Mouse (Mus musculus) kidney, embryonic 16.5 days (tissue): ENCODE measurements around the gene Leng8. TPM values are rescaled to one million over a fixed set of nuclear protein-coding genes. Genes with fewer than 3 reads are reported as not detected.

Experiments used
- ATAC-seq: fragments of 200-750 bp; cut with Nextera tagmentation; 2 replicates; pipeline ENCODE4 v1.8.0; 2017; ENCODE audit warnings: moderate TSS enrichment; ENCODE audit not compliant: low FRiP score, low TSS enrichment
- H3K27ac ChIP-seq: fragments of 300-500 bp; sonication (generic); 2 replicates; pipeline ENCODE4 v1.5.1; 2014; ENCODE audit warnings: low read length
- H3K27me3 ChIP-seq: fragments of 300-500 bp; sonication (generic); 2 replicates; pipeline ENCODE4 v1.6.1; 2014; ENCODE audit warnings: low read length, control low read depth, mixed read lengths; ENCODE audit not compliant: insufficient read depth
- H3K36me3 ChIP-seq: fragments of 300-500 bp; sonication (generic); 2 replicates; pipeline ENCODE4 v1.6.1; 2014; ENCODE audit warnings: low read length, control low read depth, mixed read lengths; ENCODE audit not compliant: insufficient read depth
- H3K4me1 ChIP-seq: fragments of 300-500 bp; sonication (generic); 2 replicates; pipeline ENCODE4 v1.6.1; 2014; ENCODE audit warnings: low read length, control low read depth, mixed read lengths; ENCODE audit not compliant: insufficient read depth
- H3K4me2 ChIP-seq: fragments of 300-500 bp; sonication (generic); replicated peaks from 2 replicates; pipeline ENCODE4 v1.6.1; 2014; ENCODE audit warnings: low read depth, low read length
- H3K4me3 ChIP-seq: fragments of 300-500 bp; sonication (generic); 2 replicates; pipeline ENCODE4 v1.5.1; 2014; ENCODE audit warnings: mild to moderate bottlenecking, low read length
- H3K9ac ChIP-seq: fragments of 300-500 bp; sonication (generic); replicated peaks from 2 replicates; pipeline ENCODE4 v1.6.1; 2014; ENCODE audit warnings: low read length
- H3K9me3 ChIP-seq: fragments of 300-500 bp; sonication (generic); 2 replicates; pipeline ENCODE4 v1.6.1; 2016; ENCODE audit warnings: low read length, control low read depth
- WGBS: fragments of 180-500 bp; shearing (Covaris S2); extraction: QIAGEN DNeasy Blood & Tissue Kit; methylation state at CpG from one replicate; pipeline ENCODE4 v1.1.7; 2014; 5-methylcytosine and 5-hydroxymethylcytosine counted together
- polyA plus RNA-seq: library from polyadenylated mRNA; unstranded; fragments of >200 nt; fragmentation: Nextera tagmentation; extraction: Ambion mirVana; gene quantifications from 2 replicates; pipeline ENCODE4 v1.2.1, GENCODE M21; 2015

Leng8 gene
- polyA plus RNA-seq, 1 experiment from 2014 or later: 59.7 TPM

DNA sequence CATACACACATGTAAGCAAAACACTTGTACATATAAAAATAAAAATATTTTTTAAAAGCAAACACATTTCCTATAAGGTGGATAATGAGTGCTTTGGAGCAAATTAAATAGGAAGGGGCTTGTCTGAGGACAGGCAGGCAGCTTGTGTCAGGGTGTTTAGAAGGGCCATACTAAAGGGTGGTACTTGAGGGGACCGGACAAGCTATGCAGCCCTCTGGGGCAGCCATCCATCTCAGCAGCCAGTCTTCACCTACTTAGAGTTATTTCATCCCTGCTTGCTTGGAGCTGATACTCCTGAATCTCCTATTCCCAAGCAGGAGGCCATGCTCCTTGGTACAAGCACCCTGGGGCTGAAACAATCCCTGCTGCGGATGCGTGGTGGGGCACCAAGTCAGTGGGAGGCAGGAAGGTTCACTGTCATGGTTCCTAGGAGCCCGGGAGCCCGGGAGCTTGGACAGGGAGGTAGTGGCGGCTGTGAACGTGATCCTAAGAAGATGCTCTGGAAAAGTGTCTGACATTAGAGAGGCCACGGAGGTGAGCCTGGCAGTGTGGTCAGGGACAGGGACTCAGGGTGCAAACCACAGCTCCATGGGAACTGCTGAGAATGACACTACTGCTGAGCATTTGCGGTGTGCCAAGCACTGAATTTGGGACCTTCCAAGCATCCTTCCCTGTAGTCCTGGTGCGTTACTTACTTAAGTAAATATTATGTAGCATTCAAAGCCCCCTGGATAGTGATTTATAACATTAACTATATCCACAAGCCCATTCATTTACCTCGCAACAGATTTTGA lies 9.7 kb upstream of the Leng8 start:
- H3K4me1 ChIP-seq: peaks cover 9% of the 10 kb centered on the region
- WGBS: 84% methylated on average over 11 of the region's 11 CpGs
- H3K9ac ChIP-seq: no peak overlapping the region
- no peaks in the 10 kb centered on the region for H3K9me3 ChIP-seq
- H3K4me2 ChIP-seq: no peak overlapping the region
- no peak overlapping the region for H3K4me3 ChIP-seq
- no peak overlapping the region for H3K27ac ChIP-seq
- H3K36me3 ChIP-seq: no peaks in the 10 kb centered on the region
- no peaks in the 10 kb centered on the region for H3K27me3 ChIP-seq
- no peak for ATAC-seq

DNA sequence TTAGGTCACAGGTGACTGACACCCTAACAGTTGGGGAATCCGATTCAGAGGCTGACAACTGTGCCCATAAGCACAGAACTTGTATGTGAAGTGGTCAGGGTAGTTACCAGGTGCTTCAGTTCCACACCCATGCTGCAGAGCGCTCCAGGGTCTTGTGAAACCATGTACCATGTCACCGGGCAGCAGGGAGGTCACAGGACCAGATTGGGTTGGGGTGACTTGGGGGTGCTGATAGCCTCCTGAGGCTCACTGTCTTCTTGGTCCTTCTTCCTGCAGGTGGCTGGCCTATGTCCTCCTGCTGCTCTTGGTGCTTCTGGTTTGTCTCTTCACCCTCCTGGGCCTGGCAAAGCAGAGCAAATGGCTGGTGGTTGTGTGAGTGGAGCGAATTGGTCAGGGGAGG lies 8.9 kb upstream of the Leng8 start:
- Histone ChIP-seq H3K4me2 (no peak overlapping the region), H3K4me3 (no peak overlapping the region), H3K27ac (no peak overlapping the region), H3K36me3 (no peaks in the 10 kb centered on the region), H3K9me3 (no peaks in the 10 kb centered on the region), H3K9ac (no peak overlapping the region), H3K4me1 (peaks cover 9% of the 10 kb centered on the region), H3K27me3 (no peaks in the 10 kb centered on the region)
- no peak for ATAC-seq
- WGBS: 84% methylated on average over 4 of the region's 4 CpGs

DNA sequence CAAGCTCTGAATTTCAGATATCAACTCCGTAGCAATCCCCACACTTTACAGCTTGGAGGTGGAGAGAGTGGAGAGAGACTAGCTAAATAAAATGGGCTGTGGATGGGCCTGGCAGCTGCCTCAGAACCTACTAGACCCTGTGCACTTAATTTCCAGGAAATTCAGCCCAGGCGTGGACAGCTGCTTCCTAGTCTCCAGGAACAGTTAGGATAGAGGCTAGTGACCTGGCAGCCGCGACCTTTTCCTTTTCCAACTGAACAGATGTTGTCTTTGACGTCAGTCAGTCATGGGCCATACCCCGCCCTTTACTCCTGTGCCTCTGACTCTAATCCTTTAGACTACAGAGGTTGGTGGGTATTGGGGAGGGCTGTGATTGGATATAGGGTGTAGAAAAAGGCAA lies 8.0 kb upstream of the Leng8 start:
- Histone ChIP-seq H3K27ac (no peak overlapping the region), H3K4me2 (no peak overlapping the region), H3K9ac (no peak overlapping the region), H3K36me3 (no peaks in the 10 kb centered on the region), H3K27me3 (no peaks in the 10 kb centered on the region), H3K9me3 (no peaks in the 10 kb centered on the region), H3K4me1 (peaks cover 9% of the 10 kb centered on the region), H3K4me3 (no peak overlapping the region)
- WGBS: 56% methylated on average over 6 of the region's 6 CpGs
- no peak for ATAC-seq

DNA sequence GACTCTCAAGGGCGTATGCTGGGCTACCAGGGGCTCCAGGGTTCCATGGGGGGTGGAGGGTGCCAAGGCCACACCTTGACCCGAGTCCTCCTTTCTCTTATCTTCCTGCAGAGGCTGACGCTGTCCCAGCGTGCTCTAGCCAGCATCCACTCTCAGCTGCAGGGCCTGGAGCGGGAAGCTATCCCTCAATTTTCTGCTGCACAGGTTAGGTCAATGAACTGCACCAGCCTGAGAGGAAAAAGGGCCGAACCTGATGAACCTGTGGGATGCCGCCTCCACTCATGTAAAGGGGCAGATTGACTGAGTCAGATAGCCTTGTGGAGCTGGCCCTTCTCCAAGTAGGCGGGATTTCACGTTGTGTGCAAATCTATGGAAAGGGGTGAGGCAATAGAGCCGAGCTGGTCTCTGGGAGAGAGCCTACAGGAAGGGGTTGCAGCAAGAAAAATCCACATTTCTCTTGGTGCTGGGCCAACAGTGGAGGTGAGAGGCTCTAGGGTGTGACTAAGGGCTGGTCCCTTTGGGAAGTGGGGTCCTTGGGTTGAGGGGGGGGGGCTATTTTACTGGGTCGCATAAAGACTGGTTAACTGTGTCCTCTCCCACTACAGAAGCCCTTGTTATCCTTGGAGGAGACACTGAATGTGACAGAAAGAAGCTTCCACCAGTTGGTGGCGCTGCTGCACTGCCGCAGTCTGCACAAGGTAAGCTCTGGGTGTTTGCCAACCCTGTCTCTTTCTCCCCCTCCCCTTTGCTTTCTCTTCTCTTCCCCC lies 6.0 kb upstream of the Leng8 start:
- no peak overlapping the region for H3K27ac ChIP-seq
- H3K27me3 ChIP-seq: no peaks in the 10 kb centered on the region
- H3K9ac ChIP-seq: no peak overlapping the region; the same call in 1 of the 2 replicates
- H3K9me3 ChIP-seq: no peaks in the 10 kb centered on the region
- no peak overlapping the region for H3K4me3 ChIP-seq
- 39% methylated on average over 13 of the region's 13 CpGs for WGBS
- peak overlapping the region; percentile 5; the same call in 1 of the 2 replicates for H3K4me2 ChIP-seq
- H3K4me1 ChIP-seq: no peaks in the 10 kb centered on the region
- H3K36me3 ChIP-seq: no peaks in the 10 kb centered on the region
- ATAC-seq: peak; percentile 52

DNA sequence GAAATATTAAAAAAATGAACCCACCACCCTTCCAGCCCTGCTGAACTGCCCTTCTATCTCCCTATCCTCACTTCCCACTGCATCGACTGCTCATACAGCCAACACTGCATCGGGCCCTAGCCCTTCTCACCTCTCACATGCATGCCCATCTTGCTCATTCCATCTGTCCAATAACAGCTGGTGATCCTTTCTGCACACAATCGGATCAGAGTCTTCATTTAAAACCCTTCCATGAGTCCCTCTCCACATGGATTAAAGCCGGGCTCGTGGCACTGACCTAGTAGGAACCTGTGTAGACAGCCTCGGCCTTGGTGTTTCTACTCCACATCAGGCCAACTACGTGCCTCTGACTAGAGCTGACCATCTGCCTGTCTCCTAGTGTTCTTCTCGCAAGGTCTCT lies 4.9 kb upstream of the Leng8 start:
- Histone ChIP-seq H3K4me2 (no peak overlapping the region), H3K9me3 (no peaks in the 10 kb centered on the region), H3K9ac (no peak overlapping the region), H3K27me3 (no peaks in the 10 kb centered on the region), H3K4me1 (no peaks in the 10 kb centered on the region), H3K27ac (no peak overlapping the region), H3K36me3 (no peaks in the 10 kb centered on the region), H3K4me3 (no peak overlapping the region)
- ATAC-seq: no peak
- 96% methylated on average over 8 of the region's 8 CpGs for WGBS

DNA sequence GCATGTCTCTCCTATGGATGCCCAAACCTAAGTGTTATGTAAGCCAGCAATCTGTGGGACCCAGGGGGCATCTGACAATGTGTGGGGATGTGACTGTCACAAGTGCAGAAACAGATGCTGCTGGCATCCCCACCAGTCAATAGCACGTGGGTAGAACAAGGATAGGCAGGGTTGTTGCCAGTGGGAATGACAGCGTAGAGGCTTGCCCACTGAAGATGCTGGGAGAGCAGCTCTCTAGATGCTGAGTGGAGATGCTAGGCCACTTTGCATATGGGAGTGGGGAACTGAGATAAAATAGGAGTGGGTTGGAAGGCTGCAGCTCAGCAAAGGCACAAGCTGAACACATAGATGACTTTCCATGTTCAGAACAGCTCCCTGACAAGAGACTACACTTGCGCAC lies 4.3 kb upstream of the Leng8 start:
- 88% methylated on average over 3 of the region's 3 CpGs for WGBS
- no peak for ATAC-seq

DNA sequence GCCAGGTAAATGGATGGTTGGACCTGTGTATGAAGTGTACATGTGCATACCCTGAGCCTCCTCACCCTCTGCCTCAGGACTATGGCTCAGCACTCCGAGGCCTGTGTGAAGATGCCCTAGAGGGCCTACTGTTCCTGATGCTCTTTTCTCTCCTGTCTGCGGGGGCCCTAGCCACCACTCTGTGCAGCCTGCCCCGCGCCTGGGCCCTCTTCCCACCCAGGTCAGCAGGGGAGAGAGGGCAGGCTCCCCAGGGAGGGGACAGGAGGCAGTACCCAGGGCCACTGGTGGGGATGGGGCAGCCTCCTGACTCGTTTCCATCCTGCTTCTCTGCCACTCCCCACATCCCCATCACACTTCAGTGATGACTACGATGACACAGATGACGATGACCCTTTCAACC lies 3.8 kb upstream of the Leng8 start:
- Histone ChIP-seq H3K27me3 (no peaks in the 10 kb centered on the region), H3K9me3 (no peaks in the 10 kb centered on the region), H3K9ac (no peak overlapping the region), H3K27ac (no peak overlapping the region), H3K4me3 (no peak overlapping the region), H3K4me1 (peaks cover 3% of the 10 kb centered on the region), H3K36me3 (no peaks in the 10 kb centered on the region), H3K4me2 (no peak overlapping the region)
- WGBS: 76% methylated on average over 7 of the region's 7 CpGs
- no peak for ATAC-seq

More for the DNA sequence above, 4.3 kb upstream of the Leng8 start:
- H3K9ac ChIP-seq: no peak overlapping the region
- H3K4me3 ChIP-seq: no peak overlapping the region
- H3K9me3 ChIP-seq: no peaks in the 10 kb centered on the region
- H3K36me3 ChIP-seq: no peaks in the 10 kb centered on the region
- no peak overlapping the region for H3K4me2 ChIP-seq
- H3K27me3 ChIP-seq: no peaks in the 10 kb centered on the region
- no peaks in the 10 kb centered on the region for H3K4me1 ChIP-seq
- H3K27ac ChIP-seq: no peak overlapping the region

DNA sequence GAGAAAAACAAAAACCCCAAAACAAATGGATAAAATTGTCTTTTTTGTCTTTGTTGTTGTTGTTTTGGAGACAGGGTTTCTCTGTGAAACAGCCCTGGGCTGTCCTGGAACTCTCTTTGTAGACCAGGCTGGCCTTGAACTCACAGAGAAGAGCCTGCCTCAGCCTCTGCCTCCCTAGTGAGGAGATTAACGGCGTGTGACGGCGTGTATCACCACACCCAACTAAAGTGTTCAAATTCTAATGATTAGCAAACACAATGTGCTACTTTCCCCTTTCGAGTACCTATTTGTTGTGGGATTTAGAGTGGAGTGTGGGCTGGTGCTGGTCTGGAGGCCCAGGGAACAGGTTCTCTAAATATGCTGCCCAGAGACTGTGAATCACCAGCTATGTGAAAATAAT lies 1.9 kb upstream of the Leng8 start:
- no peak overlapping the region for H3K9ac ChIP-seq
- H3K4me2 ChIP-seq: no peak overlapping the region
- peaks cover 11% of the 10 kb centered on the region for H3K4me1 ChIP-seq
- H3K27ac ChIP-seq: no peak overlapping the region
- no peak for ATAC-seq
- 85% methylated on average over 5 of the region's 5 CpGs for WGBS
- no peaks in the 10 kb centered on the region for H3K27me3 ChIP-seq
- H3K9me3 ChIP-seq: no peaks in the 10 kb centered on the region
- peaks cover 15% of the 10 kb centered on the region for H3K36me3 ChIP-seq
- no peak overlapping the region for H3K4me3 ChIP-seq

DNA sequence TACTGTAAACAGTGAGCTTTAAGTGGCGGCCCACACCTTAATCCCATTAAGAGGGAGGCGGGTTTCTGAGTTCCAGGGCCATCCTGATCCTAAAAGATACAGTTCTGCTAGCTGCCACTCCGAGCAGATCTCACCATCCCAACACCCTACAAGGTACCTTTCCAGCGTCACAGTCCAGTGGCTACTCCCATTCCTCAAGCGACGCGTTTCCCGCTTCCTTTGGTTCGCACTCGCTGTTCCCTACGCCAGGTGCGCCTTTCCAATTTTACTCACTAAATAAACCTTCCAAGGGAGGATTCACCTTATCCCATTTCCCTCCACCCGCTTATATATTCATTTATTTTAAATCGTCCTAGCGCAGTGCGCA lies 452 bp upstream of the Leng8 start:
- Histone ChIP-seq H3K27ac (peak overlapping the region; percentile 64; the same call in 1 of the 2 replicates), H3K4me3 (peak overlapping the region; percentile 86), H3K36me3 (peaks cover 29% of the 10 kb centered on the region), H3K27me3 (no peaks in the 10 kb centered on the region), H3K9ac (peak overlapping the region; percentile 76), H3K4me2 (peak overlapping the region; percentile 84), H3K9me3 (no peaks in the 10 kb centered on the region), H3K4me1 (peaks cover 11% of the 10 kb centered on the region)
- WGBS: under 1% methylated on average over 16 of the region's 16 CpGs
- peak; percentile 37 for ATAC-seq

DNA sequence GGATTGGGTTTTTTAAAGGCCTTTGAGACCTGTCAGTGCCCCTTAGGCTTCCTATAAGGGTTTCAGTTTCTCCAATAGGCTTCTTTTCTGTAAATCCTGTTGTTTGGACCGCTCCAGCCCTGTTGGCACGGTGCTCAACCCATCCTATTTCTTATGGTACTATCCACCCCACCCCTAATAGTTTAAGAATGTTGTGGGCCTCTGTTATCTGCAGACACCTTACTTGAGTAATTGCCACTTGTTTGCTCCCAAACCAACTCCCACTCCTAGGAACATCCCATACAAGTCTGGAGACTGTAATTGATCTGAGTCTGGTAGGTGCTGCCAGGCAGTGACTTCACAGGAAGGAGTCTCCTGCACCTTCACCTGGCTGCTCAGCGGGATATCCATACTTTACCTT lies 907 bp downstream of the Leng8 start:
- no peak for ATAC-seq
- Histone ChIP-seq H3K4me2 (peak overlapping the region; percentile 85), H3K4me1 (peaks cover 11% of the 10 kb centered on the region), H3K27ac (peak overlapping the region; percentile 96; the same call in 1 of the 2 replicates), H3K36me3 (peaks cover 42% of the 10 kb centered on the region), H3K9me3 (no peaks in the 10 kb centered on the region), H3K9ac (peak overlapping the region; percentile 95), H3K27me3 (no peaks in the 10 kb centered on the region), H3K4me3 (peak overlapping the region; percentile 86)
- 56% methylated on average over 3 of the region's 3 CpGs for WGBS
